Mouse (Mus musculus) MEL (cell line): ENCODE results near the gene Mxra8. TPM values are rescaled to one million over a fixed set of nuclear protein-coding genes. Genes with fewer than 3 reads are reported as not detected.

ENCODE experiments used
- DNase-seq: peaks from one replicate; pipeline ENCODE4 v3.0.0; 2011; ENCODE audit warnings: low read depth, low spot score
- H3K27ac ChIP-seq: 2 replicates; pipeline ENCODE4 v1.5.1; 2012; ENCODE audit warnings: low read depth, mild to moderate bottlenecking, control low read depth, low read length, moderate library complexity; ENCODE audit not compliant: control insufficient read depth
- H3K27me3 ChIP-seq, 2 experiments: fragments of 150-350 bp in 1 of 2; sonication (generic) in 1 of 2; 2 replicates each; pipeline ENCODE4 v1.6.1; 2012; ENCODE audit warnings: low read length in 2 of 2, mild to moderate bottlenecking in 2 of 2, improper control_type of control experiment in 1 of 2, moderate library complexity in 1 of 2; ENCODE audit not compliant: insufficient read depth in 2 of 2, control insufficient read depth in 1 of 2
- H3K36me3 ChIP-seq, 2 experiments: 2 replicates each; pipeline ENCODE4 v1.6.1; 2012 to 2014; ENCODE audit warnings: low read length in 2 of 2, improper control_type of control experiment in 1 of 2, inconsistent platforms in 1 of 2, mild to moderate bottlenecking in 1 of 2; ENCODE audit not compliant: insufficient read depth in 2 of 2, control insufficient read depth in 1 of 2
- H3K4me1 ChIP-seq, 2 experiments: fragments of 150-350 bp in 1 of 2; sonication (generic) in 1 of 2; 2 replicates each; pipeline ENCODE4 v1.6.1; 2012; ENCODE audit warnings: low read length in 2 of 2, improper control_type of control experiment in 1 of 2, mild to moderate bottlenecking in 1 of 2; ENCODE audit not compliant: insufficient read depth in 2 of 2, control insufficient read depth in 1 of 2
- H3K4me3 ChIP-seq, 2 experiments: fragments of 150-350 bp in 1 of 2; sonication (generic) in 1 of 2; 2 replicates each; pipeline ENCODE4 v1.5.1; 2012; ENCODE audit warnings: low read depth in 2 of 2, low read length in 2 of 2, mild to moderate bottlenecking in 2 of 2, moderate library complexity in 2 of 2, control low read depth in 1 of 2, improper control_type of control experiment in 1 of 2; ENCODE audit not compliant: control insufficient read depth in 1 of 2, insufficient read depth in 1 of 2
- H3K79me2 ChIP-seq: 2 replicates; pipeline ENCODE4 v1.6.1; 2012; ENCODE audit warnings: mild to moderate bottlenecking, low read length, moderate library complexity; ENCODE audit not compliant: control insufficient read depth, poor library complexity, insufficient read depth
- H3K9ac ChIP-seq: 2 replicates; pipeline ENCODE4 v1.6.1; 2012; ENCODE audit warnings: low read depth, mild to moderate bottlenecking, control low read depth, low read length, moderate library complexity; ENCODE audit not compliant: control insufficient read depth, poor library complexity, severe bottlenecking
- H3K9me3 ChIP-seq: fragments of 150-350 bp; sonication (generic); replicated peaks from 2 replicates; pipeline ENCODE4 v1.6.1; 2012; ENCODE audit warnings: mild to moderate bottlenecking, low read length, improper control_type of control experiment, moderate library complexity; ENCODE audit not compliant: insufficient read depth
- BHLHE40 ChIP-seq: IDR thresholded peaks from 2 replicates; pipeline ENCODE4 v1.6.1; 2012; ENCODE audit warnings: low read depth, mild to moderate bottlenecking, inconsistent platforms, low read length, improper control_type of control experiment, borderline replicate concordance
- CHD1 ChIP-seq: IDR thresholded peaks from 2 replicates; pipeline ENCODE4 v1.6.1; 2012; ENCODE audit warnings: low read depth, mild to moderate bottlenecking, inconsistent platforms, low read length, improper control_type of control experiment
- CTCF ChIP-seq, 3 experiments: IDR thresholded peaks in 2 of 3; conservative IDR thresholded peaks in 1 of 3; 2 replicates each; pipeline ENCODE4 v1.5.1; 2011 to 2012; ENCODE audit warnings: low read length in 3 of 3, low read depth in 2 of 3, mild to moderate bottlenecking in 2 of 3, improper control_type of control experiment in 1 of 3, inconsistent platforms in 1 of 3, mixed read lengths in 1 of 3, moderate library complexity in 1 of 3; ENCODE audit not compliant: control insufficient read depth in 1 of 3, insufficient read depth in 1 of 3, poor library complexity in 1 of 3, severe bottlenecking in 1 of 3
- E2F4 ChIP-seq: IDR thresholded peaks from 2 replicates; pipeline ENCODE4 v1.6.1; 2011; ENCODE audit warnings: low read depth, low read length, improper control_type of control experiment, borderline replicate concordance
- ELF1 ChIP-seq: IDR thresholded peaks from 2 replicates; pipeline ENCODE4 v1.6.1; 2014; ENCODE audit warnings: low read depth, mild to moderate bottlenecking, inconsistent platforms, low read length, improper control_type of control experiment, moderate library complexity
- EP300 ChIP-seq, 2 experiments: IDR thresholded peaks; 2 replicates each; pipeline ENCODE4 v1.6.1; 2011; ENCODE audit warnings: improper control_type of control experiment in 2 of 2, low read length in 2 of 2, low read depth in 1 of 2, mild to moderate bottlenecking in 1 of 2
- ETS1 ChIP-seq: IDR thresholded peaks from 2 replicates; pipeline ENCODE4 v1.6.1; 2012; ENCODE audit warnings: low read depth, mild to moderate bottlenecking, inconsistent platforms, low read length, improper control_type of control experiment, moderate library complexity
- HCFC1 ChIP-seq: IDR thresholded peaks from 2 replicates; pipeline ENCODE4 v1.6.1; 2012; ENCODE audit warnings: low read depth, mild to moderate bottlenecking, inconsistent platforms, low read length, improper control_type of control experiment, moderate library complexity
- MAFK ChIP-seq: IDR thresholded peaks from 2 replicates; pipeline ENCODE4 v1.6.1; 2011; ENCODE audit warnings: low read depth, mild to moderate bottlenecking, low read length, improper control_type of control experiment, borderline replicate concordance
- MAZ ChIP-seq: IDR thresholded peaks from 2 replicates; pipeline ENCODE4 v1.6.1; 2012; ENCODE audit warnings: low read depth, mild to moderate bottlenecking, inconsistent platforms, low read length, improper control_type of control experiment
- MEF2A ChIP-seq: IDR thresholded peaks from 2 replicates; pipeline ENCODE4 v1.6.1; 2014; ENCODE audit warnings: low read depth, mild to moderate bottlenecking, inconsistent platforms, low read length, improper control_type of control experiment; ENCODE audit not compliant: poor library complexity, insufficient replicate concordance, severe bottlenecking; ENCODE audit errors: extremely low read depth
- MYC ChIP-seq: IDR thresholded peaks from 2 replicates; pipeline ENCODE4 v1.6.1; 2011; ENCODE audit warnings: low read depth, mild to moderate bottlenecking, low read length, improper control_type of control experiment, moderate library complexity
- POLR2A ChIP-seq, 2 experiments: IDR thresholded peaks; 2 replicates each; pipeline ENCODE4 v1.6.1; 2011 to 2012; ENCODE audit warnings: low read length in 2 of 2, mild to moderate bottlenecking in 2 of 2, control low read depth in 1 of 2, improper control_type of control experiment in 1 of 2, low read depth in 1 of 2, moderate library complexity in 1 of 2; ENCODE audit not compliant: control insufficient read depth in 1 of 2, insufficient read depth in 1 of 2, poor library complexity in 1 of 2
- POLR2AphosphoS2 ChIP-seq: IDR thresholded peaks from 2 replicates; pipeline ENCODE4 v1.6.1; 2011; ENCODE audit warnings: low read length, improper control_type of control experiment
- RAD21 ChIP-seq: IDR thresholded peaks from 2 replicates; pipeline ENCODE4 v1.6.1; 2011; ENCODE audit warnings: mild to moderate bottlenecking, low read depth, low read length, improper control_type of control experiment
- SIN3A ChIP-seq: IDR thresholded peaks from 2 replicates; pipeline ENCODE4 v1.6.1; 2012; ENCODE audit warnings: low read length, improper control_type of control experiment, inconsistent platforms
- SMC3 ChIP-seq: IDR thresholded peaks from 2 replicates; pipeline ENCODE4 v1.6.1; 2011; ENCODE audit warnings: low read depth, low read length, improper control_type of control experiment
- TCF12 ChIP-seq: IDR thresholded peaks from 2 replicates; pipeline ENCODE4 v1.6.1; 2014; ENCODE audit warnings: low read depth, mild to moderate bottlenecking, inconsistent platforms, low read length, improper control_type of control experiment, moderate library complexity
- USF2 ChIP-seq, 2 experiments: IDR thresholded peaks; 2 replicates each; pipeline ENCODE4 v1.6.1; 2011 to 2012; ENCODE audit warnings: improper control_type of control experiment in 2 of 2, low read length in 2 of 2, borderline replicate concordance in 1 of 2, inconsistent platforms in 1 of 2, low read depth in 1 of 2, mild to moderate bottlenecking in 1 of 2; ENCODE audit not compliant: insufficient read depth in 1 of 2
- polyA plus RNA-seq, 2 experiments: library from polyadenylated mRNA; stranded (reverse) in 1 of 2; unstranded in 1 of 2; fragments of >175 nt in 1 of 2; fragments of >200 nt in 1 of 2; gene quantifications; 2 replicates each; pipeline versions ENCODE4 v1.2.1 to v1.2.4; 2012; ENCODE audit warnings: low replicate concordance in 2 of 2, low read depth in 1 of 2; ENCODE audit not compliant: insufficient read length in 2 of 2, insufficient read depth in 1 of 2, missing spikeins in 1 of 2
- total RNA-seq: library from RNA; depleted of rRNA; stranded (reverse); fragments of 300-350 nt; gene quantifications from 2 replicates; pipeline ENCODE4 v1.2.3, GENCODE M21; 2012

Gene Mxra8
- total and polyA plus RNA-seq, 3 experiments: 0.46 TPM; not detected in 2

DNA sequence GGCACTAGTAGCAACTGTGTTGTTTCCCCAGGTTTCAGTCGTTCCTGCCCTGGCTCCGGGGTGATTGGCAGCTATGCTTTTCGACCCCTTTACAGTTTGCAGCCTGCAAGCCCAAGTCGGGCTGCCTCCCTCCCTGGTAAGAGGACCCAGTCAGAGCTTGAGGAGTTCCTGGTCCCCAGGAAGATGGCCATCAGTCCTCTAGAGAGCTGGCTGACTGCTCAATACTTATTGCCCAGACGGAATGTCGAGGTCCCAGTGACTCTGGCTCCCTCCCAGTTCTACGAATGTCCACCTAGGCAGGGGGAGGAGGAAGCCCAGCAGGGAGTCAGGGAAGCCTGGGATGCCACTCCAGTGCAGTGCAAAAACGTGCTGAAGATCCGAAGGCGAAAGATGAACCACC is 7.2 kb upstream of the Mxra8 start:
- H3K9ac ChIP-seq: peak overlapping the region; percentile 88
- H3K27ac ChIP-seq: no peak overlapping the region
- peak overlapping the region; percentile 69 to 90 for H3K4me3 ChIP-seq

DNA sequence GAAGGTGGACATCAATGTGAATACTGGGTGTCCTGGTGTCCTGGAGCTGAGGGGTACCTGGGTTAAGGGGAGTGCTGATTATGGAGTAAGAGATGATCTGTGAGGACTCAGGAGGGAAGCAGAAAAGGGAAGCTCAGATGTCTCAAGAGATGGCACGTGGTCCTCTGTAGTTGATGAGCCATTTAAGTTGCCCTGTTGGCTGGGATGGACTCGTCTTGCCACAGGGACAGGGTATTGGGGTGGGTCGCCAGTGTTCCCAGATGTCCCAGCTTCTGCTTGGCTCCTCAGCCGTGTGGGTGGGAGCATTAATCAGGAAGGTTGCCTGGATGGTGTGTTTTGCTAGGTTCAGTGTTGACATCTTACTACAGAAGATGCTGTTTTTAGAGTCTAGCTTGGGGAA is 6.2 kb upstream of the Mxra8 start:
- Histone ChIP-seq H3K9me3 (no peaks in the 10 kb centered on the region), H3K36me3 (peaks cover 0 to 7% of the 10 kb centered on the region in 2 experiments; a peak in 2 of 4 replicates), H3K27me3 (no peaks in the 10 kb centered on the region), H3K79me2 (peaks cover 15% of the 10 kb centered on the region), H3K4me1 (peaks cover 0 to 10% of the 10 kb centered on the region in 2 experiments; a peak in 1 of 4 replicates), H3K27ac (no peak overlapping the region), H3K4me3 (no peak overlapping the region), H3K9ac (no peak overlapping the region)
- TF ChIP-seq CHD1 (no peak), MAFK (no peak), MYC (no peak), ELF1 (no peak), MEF2A (no peak)
- no peak for DNase-seq

More for the DNA sequence above, 7.2 kb upstream of the Mxra8 start:
- Histone ChIP-seq H3K27me3 (no peaks in the 10 kb centered on the region), H3K4me1 (peaks cover 0 to 10% of the 10 kb centered on the region in 2 experiments; a peak in 1 of 4 replicates), H3K79me2 (peaks cover 15% of the 10 kb centered on the region), H3K36me3 (peaks cover 0 to 7% of the 10 kb centered on the region in 2 experiments; a peak in 2 of 4 replicates), H3K9me3 (no peaks in the 10 kb centered on the region)
- TF ChIP-seq USF2 (IDR thresholded peaks at IDR 0.05; ENCODE audit: borderline replicate concordance in 1 of 2, insufficient read depth in 1 of 2, low read depth in 1 of 2, low read length in 2 of 2) (no peak), POLR2A (IDR thresholded peaks at IDR 0.05; ENCODE audit: control insufficient read depth in 1 of 2, insufficient read depth in 1 of 2, low read depth in 1 of 2, low read length in 2 of 2, poor library complexity in 1 of 2) (0 out of 4 replicates have a peak, but pooled peaks of 1 of the 2 experiments have one; percentile 4)
- DNase-seq: no peak

DNA sequence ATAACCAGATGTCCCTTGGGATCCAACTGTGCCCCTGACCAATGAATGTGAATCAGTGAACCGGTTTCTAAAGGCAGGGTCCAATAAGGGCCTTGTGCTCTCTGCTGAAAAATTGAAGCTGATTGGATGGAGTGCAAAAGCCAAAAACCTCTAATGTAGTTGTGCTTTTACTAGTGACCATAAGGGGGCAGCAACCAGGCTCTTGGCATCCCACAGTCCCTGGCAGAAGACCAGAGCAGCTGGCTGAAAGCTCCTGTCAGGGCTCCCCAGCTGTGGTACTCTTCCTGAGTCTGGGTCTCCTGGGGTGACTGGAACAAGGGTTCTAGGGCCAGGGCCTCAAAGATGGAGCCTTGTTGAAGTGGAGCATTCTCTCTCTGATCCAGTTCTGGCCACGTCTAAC is 5.6 kb upstream of the Mxra8 start:
- Histone ChIP-seq H3K79me2 (peaks cover 15% of the 10 kb centered on the region), H3K4me1 (peaks cover 0 to 10% of the 10 kb centered on the region in 2 experiments; a peak in 1 of 4 replicates), H3K27me3 (no peaks in the 10 kb centered on the region), H3K36me3 (peaks cover 0 to 7% of the 10 kb centered on the region in 2 experiments; a peak in 2 of 4 replicates), H3K9me3 (no peaks in the 10 kb centered on the region), H3K27ac (no peak overlapping the region), H3K9ac (no peak overlapping the region), H3K4me3 (no peak overlapping the region)
- no peak for TF ChIP-seq MAZ
- 0 out of 2 replicates have a peak, but pooled peaks have one; percentile 52 for TF ChIP-seq POLR2AphosphoS2
- peak; percentile 75 for TF ChIP-seq SMC3
- peak; percentile 78 to 84 (median 80) for TF ChIP-seq CTCF (IDR thresholded peaks at IDR 0.05 in 2 of 3, conservative IDR thresholded peaks at IDR 0.05 in 1 of 3; ENCODE audit: control insufficient read depth in 1 of 3, insufficient read depth in 1 of 3, low read depth in 2 of 3, low read length in 3 of 3, poor library complexity in 1 of 3, severe bottlenecking in 1 of 3)
- peak in 1 of 2 experiments; percentile 24; a peak in 1 of 4 replicates for TF ChIP-seq EP300 (IDR thresholded peaks at IDR 0.05; ENCODE audit: low read depth in 1 of 2, low read length in 2 of 2)
- TF ChIP-seq ETS1: peak; percentile 91
- no peak for TF ChIP-seq BHLHE40
- TF ChIP-seq POLR2A (IDR thresholded peaks at IDR 0.05; ENCODE audit: control insufficient read depth in 1 of 2, insufficient read depth in 1 of 2, low read depth in 1 of 2, low read length in 2 of 2, poor library complexity in 1 of 2): peak in 1 of 2 experiments; percentile 48; a peak in 1 of 4 replicates
- TF ChIP-seq TCF12: peak; percentile 59; the same call in 1 of the 2 replicates
- peak; percentile 52 for TF ChIP-seq HCFC1
- TF ChIP-seq SIN3A: peak; percentile 73
- peak; percentile 57 for TF ChIP-seq RAD21
- TF ChIP-seq E2F4: no peak
- DNase-seq: peak; percentile 86
